Mouse (Mus musculus) liver, adult 2 months (tissue): ENCODE measurements around the gene Sertad1. TPM values are rescaled to one million over a fixed set of nuclear protein-coding genes. Genes with fewer than 3 reads are reported as not detected.
A peak's percentile ranks its signal among the peaks of the same experiment; 100 is the strongest.

Experiments used
- DNase-seq: peaks from one replicate; pipeline ENCODE4 v3.0.0-alpha.2; 2011; ENCODE audit warnings: low read depth, low spot score; ENCODE audit errors: extremely low read depth
- H3K27ac ChIP-seq: fragments of 200-500 bp; replicated peaks from 2 replicates; pipeline ENCODE4 v1.5.1; 2012; ENCODE audit warnings: low read depth, mild to moderate bottlenecking, control low read depth, inconsistent platforms, low read length; ENCODE audit not compliant: insufficient read depth
- H3K27me3 ChIP-seq: fragments of 200-500 bp; 2 replicates; pipeline ENCODE4 v1.6.1; 2012; ENCODE audit warnings: mild to moderate bottlenecking, moderate library complexity, low read length, inconsistent platforms; ENCODE audit not compliant: control insufficient read depth, insufficient read depth
- H3K36me3 ChIP-seq: fragments of 200-500 bp; 2 replicates; pipeline ENCODE4 v1.6.1; 2012; ENCODE audit warnings: low read length, inconsistent platforms; ENCODE audit not compliant: control insufficient read depth, insufficient read depth
- H3K4me1 ChIP-seq: fragments of 200-500 bp; 2 replicates; pipeline ENCODE4 v1.6.1; 2011; ENCODE audit warnings: low read length; ENCODE audit not compliant: control insufficient read depth, insufficient read depth
- H3K4me3 ChIP-seq: fragments of 200-500 bp; 2 replicates; pipeline ENCODE4 v1.5.1; 2011; ENCODE audit warnings: low read depth, mild to moderate bottlenecking, control low read depth, low read length, moderate library complexity; ENCODE audit not compliant: insufficient read depth
- H3K79me2 ChIP-seq: fragments of 200-500 bp; 2 replicates; pipeline ENCODE4 v1.6.1; 2012; ENCODE audit warnings: inconsistent platforms, mild to moderate bottlenecking, low read length, moderate library complexity; ENCODE audit not compliant: control insufficient read depth, insufficient read depth
- H3K9ac ChIP-seq: fragments of 200-500 bp; 2 replicates; pipeline ENCODE4 v1.6.1; 2012; ENCODE audit warnings: low read depth, mild to moderate bottlenecking, control low read depth, inconsistent platforms, low read length
- CTCF ChIP-seq: fragments of 200-500 bp; IDR thresholded peaks from 2 replicates; pipeline ENCODE4 v1.5.1; 2011; ENCODE audit warnings: low read depth, low read length, control low read depth
- POLR2A ChIP-seq: fragments of 200-500 bp; IDR thresholded peaks from 2 replicates; pipeline ENCODE4 v1.6.1; 2011; ENCODE audit warnings: low read length, control low read depth; ENCODE audit not compliant: insufficient read depth; ENCODE audit errors: extremely low read depth
- WGBS: fragments of 180-500 bp; shearing (Covaris S2); methylation state at CpG from one replicate; pipeline ENCODE4 v1.1.7; 2018; 5-methylcytosine and 5-hydroxymethylcytosine counted together
- polyA plus RNA-seq: library from polyadenylated mRNA; depleted of rRNA; stranded (reverse); fragments of >200 nt; gene quantifications from 2 replicates; pipeline ENCODE4 v1.2.3, GENCODE M21; 2012
- total RNA-seq: library from RNA; depleted of rRNA; stranded (reverse); fragments of >200 nt; gene quantifications from 2 replicates; pipeline ENCODE4 v1.2.3, GENCODE M21; 2014

The Sertad1 gene
- total and polyA plus RNA-seq, 2 experiments, result 7.7 to 11.6 TPM

GRCm38 (mm10) chr7:27471390-27472120 lies 15.2 kb upstream of the Sertad1 start:
- DNase-seq, result no peak
- Histone ChIP-seq H3K79me2 (peaks cover 10% of the 10 kb centered on the region), H3K27ac (no peak overlapping the region), H3K4me3 (no peak overlapping the region), H3K36me3 (peaks cover under 1% of the 10 kb centered on the region), H3K9ac (no peak overlapping the region), H3K4me1 (peaks cover 9% of the 10 kb centered on the region), H3K27me3 (no peaks in the 10 kb centered on the region)
- 90% methylated on average over 11 of the region's 11 CpGs for WGBS
- no peak for TF ChIP-seq CTCF
- TF ChIP-seq POLR2A, result no peak

GRCm38 (mm10) chr7:27472596-27472995 lies 14.1 kb upstream of the Sertad1 start:
- 0% methylated on average over 7 of the region's 7 CpGs for WGBS
- H3K9ac ChIP-seq, result peak overlapping the region; percentile 73
- no peak for TF ChIP-seq CTCF
- TF ChIP-seq POLR2A, result no peak
- peaks cover 4% of the 10 kb centered on the region for H3K36me3 ChIP-seq
- peaks cover 9% of the 10 kb centered on the region for H3K4me1 ChIP-seq
- no peaks in the 10 kb centered on the region for H3K27me3 ChIP-seq
- H3K27ac ChIP-seq, result peak overlapping the region; percentile 77
- H3K79me2 ChIP-seq, result peaks cover 12% of the 10 kb centered on the region
- peak overlapping the region; percentile 60 for H3K4me3 ChIP-seq
- DNase-seq, result peak; percentile 66

GRCm38 (mm10) chr7:27473156-27473834 lies 13.4 kb upstream of the Sertad1 start, which contains the start of gene Sertad3:
Gene Sertad3 (plus strand): TSS chr7:27473768.
- peak; percentile 90 for DNase-seq
- peaks cover 4% of the 10 kb centered on the region for H3K36me3 ChIP-seq
- H3K79me2 ChIP-seq, result peaks cover 12% of the 10 kb centered on the region
- no peaks in the 10 kb centered on the region for H3K27me3 ChIP-seq
- peak; percentile 76; the same call in 1 of the 2 replicates for TF ChIP-seq POLR2A
- TF ChIP-seq CTCF, result no peak
- peak within 1 kb of the TSS; percentile 91 for H3K27ac ChIP-seq
- WGBS, result under 1% methylated on average over 36 of the region's 36 CpGs
- H3K9ac ChIP-seq, result peak within 1 kb of the TSS; percentile 87
- H3K4me3 ChIP-seq, result peak within 1 kb of the TSS; percentile 89
- H3K4me1 ChIP-seq, result peaks cover 13% of the 10 kb centered on the region

GRCm38 (mm10) chr7:27473835-27474489 lies 12.7 kb upstream of the Sertad1 start:
- H3K36me3 ChIP-seq, result peaks cover 4% of the 10 kb centered on the region
- no peak for TF ChIP-seq CTCF
- no peak; the same call in 1 of the 2 replicates for TF ChIP-seq POLR2A
- peak overlapping the region; percentile 87 for H3K9ac ChIP-seq
- H3K4me3 ChIP-seq, result peak overlapping the region; percentile 89
- H3K27ac ChIP-seq, result peak overlapping the region; percentile 78
- no peak for DNase-seq
- peaks cover 12% of the 10 kb centered on the region for H3K79me2 ChIP-seq
- H3K27me3 ChIP-seq, result no peaks in the 10 kb centered on the region
- peaks cover 13% of the 10 kb centered on the region for H3K4me1 ChIP-seq
- WGBS, result under 1% methylated on average over 34 of the region's 34 CpGs

GRCm38 (mm10) chr7:27474490-27474954 lies 12.2 kb upstream of the Sertad1 start:
- Histone ChIP-seq H3K4me3 (peak overlapping the region; percentile 89), H3K79me2 (peaks cover 12% of the 10 kb centered on the region), H3K27me3 (no peaks in the 10 kb centered on the region), H3K4me1 (peaks cover 16% of the 10 kb centered on the region), H3K9ac (peak overlapping the region; percentile 87), H3K27ac (peak overlapping the region; percentile 78), H3K36me3 (peaks cover 4% of the 10 kb centered on the region)
- TF ChIP-seq POLR2A (0 out of 2 replicates have a peak, but pooled peaks have one; percentile 12), CTCF (peak; percentile 44; the same call in 1 of the 2 replicates)
- DNase-seq, result peak; percentile 99
- under 1% methylated on average over 23 of the region's 23 CpGs for WGBS
